Mouse (Mus musculus) gastrocnemius, postnatal 14 days (tissue): Measurements from ENCODE around the gene Tifab. TPM values are rescaled to one million over a fixed set of nuclear protein-coding genes. Genes with fewer than 3 reads are reported as not detected.
"Not testable (repeated sequence)": the region's sequence is repeated elsewhere in the genome, so short reads cannot be mapped to it uniquely, and the experiment has no call there.

ENCODE experiments used
- DNase-seq: peaks from one replicate; pipeline ENCODE4 v3.0.0; 2021; ENCODE audit warnings: mixed read lengths
- intact Hi-C: fragments of 180-260 bp; cut with DNase I; formaldehyde crosslinking; loops from one replicate; pipeline ENCODE4 v1.15.1; 2025; ENCODE audit warnings: low total_unique reads
- long read RNA-seq, 2 experiments: library from polyadenylated mRNA; stranded (forward); transcript quantifications; one replicate each; pipeline ENCODE4 v2.0.0; 2021
- total RNA-seq, 2 experiments: library from RNA; stranded (reverse); gene quantifications; 2 replicates each; pipeline ENCODE4 v1.2.3; 2021

Gene Tifab
- total RNA-seq = under 1 TPM; 0.31 to 0.44 TPM
- long read RNA-seq, experiment 1 = 0 reads
- long read RNA-seq, experiment 2 = 0 reads

DNA sequence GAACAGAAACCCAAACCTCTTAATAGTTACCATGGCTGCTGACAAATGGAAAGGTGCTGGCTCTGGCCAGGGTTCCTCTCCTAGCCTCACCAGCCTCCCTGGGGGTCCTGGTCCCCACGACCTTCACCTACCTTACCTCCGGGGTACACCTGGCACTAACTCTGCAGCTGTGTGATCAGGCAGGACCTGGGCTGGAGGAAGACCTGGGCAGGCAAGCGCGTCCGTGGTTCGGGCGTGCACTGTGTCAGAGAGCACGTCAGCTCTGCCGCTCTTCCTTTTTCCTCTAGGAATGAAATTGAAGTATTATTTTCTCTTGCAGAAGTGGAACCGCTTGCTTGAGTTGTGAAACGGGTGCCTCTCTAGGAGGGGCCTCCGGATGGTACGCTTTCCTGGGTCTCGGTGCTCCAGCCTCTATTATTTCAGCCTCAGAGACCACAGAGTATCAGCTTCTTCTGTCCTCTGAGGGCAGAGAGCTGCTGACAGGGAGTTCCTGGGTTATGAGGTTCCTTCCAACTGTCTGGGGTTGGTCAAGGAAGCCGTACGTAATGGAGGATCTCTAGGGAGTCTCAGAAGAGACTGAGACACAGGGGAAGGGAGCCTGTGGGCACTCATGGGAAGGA is at the start of gene Tifab:
Gene Tifab (minus strand): TSS at position 470 of the 620 bp plus-strand sequence.
- no peak for DNase-seq
- intact Hi-C loops = no loop called here

DNA sequence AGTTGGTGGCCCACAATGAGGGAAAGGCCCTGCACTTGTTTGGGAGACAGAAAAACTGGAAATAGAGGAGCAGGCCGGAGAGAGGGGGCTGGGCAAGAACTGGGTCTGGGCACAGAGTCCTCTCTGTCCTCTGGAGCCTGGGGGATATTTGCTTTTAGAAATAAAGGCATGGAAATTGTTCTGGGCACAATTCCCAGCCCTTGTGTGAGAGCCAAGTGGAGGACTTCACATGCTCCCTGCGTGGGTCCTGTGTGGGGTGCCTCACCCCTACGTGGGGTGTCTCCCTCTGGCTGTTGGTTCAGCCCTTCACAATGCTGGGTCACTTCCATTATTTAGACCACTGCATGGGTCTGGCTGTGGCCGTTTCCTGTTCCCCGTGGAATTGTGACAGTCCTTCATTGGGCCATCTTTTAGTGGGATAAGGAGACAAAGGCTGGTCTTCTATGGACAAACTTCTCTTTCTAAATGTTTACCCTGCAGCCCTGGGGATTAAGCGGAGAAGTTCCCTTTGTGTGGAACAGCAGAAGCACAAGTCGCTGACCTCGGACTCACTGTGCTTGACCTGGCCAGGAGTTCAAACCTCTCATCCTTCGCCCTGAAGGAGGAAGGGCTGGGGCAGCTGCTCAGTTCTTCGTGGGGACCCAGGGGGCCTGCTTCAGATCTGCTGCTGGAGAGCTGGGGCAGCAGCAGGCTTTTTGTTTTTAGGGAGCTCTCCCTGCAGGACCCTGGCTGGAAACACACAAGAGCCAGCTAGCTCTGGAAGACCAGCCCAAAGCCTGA is 47.7 kb upstream of the Tifab start:
- intact Hi-C loops = no loop called here
- DNase-seq = no peak

DNA sequence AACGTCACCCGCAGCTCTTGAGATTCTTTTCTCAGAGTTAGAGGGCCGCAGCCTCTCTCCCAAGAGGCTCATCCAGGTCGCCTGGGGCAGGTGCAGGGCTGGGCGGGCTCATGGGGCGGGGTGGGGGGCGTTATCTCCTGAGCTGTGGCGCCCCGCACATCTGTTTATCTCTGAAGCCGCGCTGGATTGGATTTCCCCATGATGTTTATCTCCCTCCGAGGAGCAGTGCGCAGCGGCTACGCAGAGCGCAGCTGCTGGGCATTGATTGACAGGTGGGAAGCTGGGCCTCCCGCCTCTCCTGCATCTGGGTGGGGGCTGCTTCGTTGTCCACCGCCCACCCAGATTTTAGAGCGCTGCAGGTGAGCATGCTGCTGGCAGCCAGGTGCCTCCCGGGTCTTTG is 44.9 kb upstream of the Tifab start:
- DNase-seq = no peak

DNA sequence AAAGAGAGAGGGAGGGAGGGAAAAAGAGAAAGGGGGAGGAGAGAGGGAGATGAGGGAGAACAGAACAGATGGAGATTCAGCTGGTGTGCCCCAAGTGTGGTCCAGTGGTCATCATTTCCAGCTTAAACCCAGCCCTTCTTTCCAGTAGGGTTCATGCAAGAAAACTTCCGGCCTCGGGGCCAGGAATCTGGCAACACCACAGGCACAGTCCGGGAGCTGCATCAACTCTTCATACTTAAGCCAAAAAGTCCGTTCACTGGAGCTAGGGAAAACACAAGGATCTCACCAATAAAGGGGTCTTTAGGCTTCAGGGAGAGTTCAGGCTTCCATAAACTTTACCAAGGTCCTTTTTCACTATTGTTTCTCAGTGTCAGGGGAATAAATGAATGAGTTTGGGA is 44.2 kb upstream of the Tifab start:
- DNase-seq = no peak

More for the DNA sequence above, 44.9 kb upstream of the Tifab start:
- intact Hi-C loops = no loop called here

DNA sequence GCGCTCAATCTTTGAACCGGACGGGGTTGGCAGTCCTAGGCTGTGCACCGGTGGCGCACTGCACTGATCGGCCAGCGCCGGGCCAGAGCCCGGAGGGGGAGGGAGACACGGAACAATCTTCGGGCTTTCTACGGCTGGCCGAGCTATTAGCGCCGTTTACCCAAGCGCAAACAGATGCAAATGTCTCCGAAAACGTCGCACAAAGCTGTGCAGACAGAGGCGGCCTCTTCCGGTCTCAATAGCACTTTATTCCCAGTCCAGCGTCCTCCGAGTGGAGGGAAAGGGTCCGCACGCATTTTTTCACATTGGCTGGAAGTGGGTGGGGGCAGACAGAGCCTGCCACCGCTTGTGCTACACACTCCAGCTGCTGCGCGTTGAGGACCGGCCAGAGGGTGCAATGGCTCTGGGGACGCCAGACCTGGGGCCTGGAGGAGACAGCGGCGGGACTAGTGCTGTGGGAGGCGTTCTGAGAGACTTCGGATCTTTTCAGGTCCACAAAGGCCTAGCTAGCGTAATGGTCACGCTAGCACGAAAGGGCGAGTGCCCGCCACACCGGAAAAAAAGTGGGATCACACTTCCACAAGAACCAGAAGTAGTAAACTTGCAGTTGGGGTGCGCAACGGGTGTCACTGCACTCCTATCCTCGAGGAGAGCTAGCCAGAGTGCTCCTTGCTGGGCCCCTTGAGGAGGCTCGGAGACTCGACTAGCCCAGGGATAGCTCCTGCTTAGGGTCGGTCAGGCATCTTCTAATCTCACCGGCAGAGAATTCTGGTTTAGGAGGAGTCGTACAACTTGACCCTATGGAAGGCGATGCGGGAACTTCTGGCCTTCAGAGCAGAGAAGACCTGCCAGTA is 43.5 kb upstream of the Tifab start:
- intact Hi-C loops = no loop called here
- DNase-seq = no peak

More for the DNA sequence above, 44.2 kb upstream of the Tifab start:
- intact Hi-C loops = no loop called here

DNA sequence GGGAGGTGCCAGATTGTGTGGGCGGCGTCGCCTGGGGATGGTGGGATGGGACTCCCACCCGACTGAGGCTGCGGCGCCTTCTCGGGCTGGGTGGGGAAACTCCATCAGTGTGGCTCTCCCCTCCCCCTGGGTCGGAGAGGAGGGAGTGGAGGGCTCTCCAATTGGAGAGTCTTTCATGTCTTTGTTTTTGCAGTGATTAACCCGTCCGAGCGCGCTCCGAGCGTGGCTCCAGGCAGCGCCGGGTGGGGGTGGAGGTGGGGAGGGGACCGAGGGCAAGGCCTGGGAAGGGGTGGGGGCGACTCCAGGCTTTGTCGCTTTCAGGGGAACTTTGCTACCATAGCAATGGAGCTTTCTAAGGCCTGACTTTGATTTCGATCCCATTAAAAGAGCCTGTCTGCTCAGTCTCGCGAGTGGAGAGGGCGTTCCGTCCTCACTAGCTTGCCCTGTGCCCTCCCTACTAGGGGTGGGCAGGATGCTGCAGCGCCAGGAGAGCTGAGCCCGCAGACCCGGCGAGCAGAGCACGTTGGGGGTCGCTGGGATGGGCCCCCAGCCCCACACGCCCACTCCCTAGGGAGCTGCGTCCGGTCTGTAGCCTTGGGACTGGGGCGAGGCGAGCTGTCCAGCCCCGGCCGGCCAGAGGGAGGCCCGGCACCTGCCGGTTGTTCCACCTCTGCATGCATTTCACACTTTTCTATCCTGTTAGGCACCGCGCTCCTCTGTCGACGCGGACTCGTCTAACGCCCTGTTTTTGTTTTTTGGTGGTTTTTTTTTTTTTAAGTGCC is 42.6 kb upstream of the Tifab start:
- DNase-seq = no peak
- intact Hi-C loops = no loop called here

DNA sequence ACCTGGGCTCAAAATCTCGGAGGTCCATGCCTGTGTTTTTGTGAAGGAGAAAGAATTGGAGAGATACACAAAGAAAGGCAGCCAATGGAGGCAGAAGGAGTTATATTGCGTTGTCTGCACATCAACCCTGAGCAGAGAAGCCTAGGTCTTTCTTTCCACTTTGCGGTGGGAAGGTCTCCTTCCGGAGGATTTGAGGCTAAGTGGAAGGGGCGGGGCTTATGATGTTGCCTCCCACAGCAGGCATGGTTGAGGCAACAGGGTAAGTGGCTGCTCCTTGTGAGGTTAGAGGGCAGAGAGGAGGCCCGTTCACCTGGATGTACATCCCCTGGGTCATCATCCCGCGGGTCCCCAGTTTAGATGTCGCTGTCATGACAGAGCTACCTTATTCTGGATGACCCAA is 40.6 kb upstream of the Tifab start:
- DNase-seq = no peak
- intact Hi-C loops = no loop called here

DNA sequence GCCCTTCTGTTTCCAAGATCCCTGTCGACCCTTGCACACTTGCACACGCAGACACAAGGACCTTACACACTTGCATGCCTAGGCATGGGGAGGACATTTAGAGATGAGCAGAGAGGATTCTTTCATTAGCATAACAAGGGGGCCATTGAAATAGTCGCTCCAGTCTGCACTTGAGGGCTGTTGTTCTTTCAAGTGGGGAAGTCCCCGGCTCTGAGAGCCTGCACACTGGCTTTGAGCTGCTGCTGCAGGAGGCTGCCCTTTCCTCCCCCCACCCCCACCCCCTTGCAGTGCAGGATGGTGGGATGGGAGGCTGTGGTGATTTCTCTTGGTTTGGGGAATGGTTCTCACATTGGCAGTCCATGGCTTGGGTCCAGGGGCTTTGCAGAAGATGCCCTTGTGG is 37.4 kb upstream of the Tifab start:
- no peak for DNase-seq
- intact Hi-C loops = no loop called here

DNA sequence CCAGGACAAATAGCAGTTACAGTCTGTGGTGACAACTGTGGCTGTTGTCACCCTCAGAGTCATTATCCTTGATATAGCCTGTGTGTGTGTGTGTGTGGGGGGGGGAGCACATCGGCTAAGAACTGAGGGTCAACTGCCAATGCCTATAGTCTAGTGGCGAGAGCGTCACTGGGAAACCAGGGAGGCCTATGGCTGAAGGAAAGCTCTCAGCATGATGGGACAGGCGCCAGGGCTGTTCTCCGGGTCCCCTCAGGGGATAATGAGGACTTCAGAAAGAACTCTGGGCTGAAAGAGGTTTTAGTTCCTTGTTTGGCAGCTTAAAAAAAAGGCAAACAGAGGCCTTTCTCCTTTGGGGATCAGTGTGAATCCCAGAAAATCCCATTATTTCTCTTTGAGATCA is 35.9 kb upstream of the Tifab start:
- no peak for DNase-seq
- intact Hi-C loops = no loop called here

DNA sequence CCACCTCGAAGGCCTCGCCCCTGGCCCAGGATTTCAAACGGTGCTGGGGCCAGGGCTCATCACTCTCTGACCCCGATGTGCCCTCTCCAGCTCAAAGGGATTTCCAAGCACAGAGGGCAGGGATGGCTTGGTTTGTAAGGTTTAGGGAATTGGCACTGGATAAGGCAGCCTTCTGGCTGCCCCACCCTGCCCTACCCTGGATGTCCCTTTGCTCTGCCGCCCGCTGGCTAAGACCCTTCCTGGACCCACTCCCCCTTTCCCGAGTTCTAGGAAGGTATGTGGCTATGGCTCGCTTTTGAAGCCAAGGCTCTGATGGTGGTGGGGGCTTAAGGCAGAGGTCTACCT is 30.4 kb upstream of the Tifab start:
- DNase-seq = no peak
- intact Hi-C loops = no loop called here

DNA sequence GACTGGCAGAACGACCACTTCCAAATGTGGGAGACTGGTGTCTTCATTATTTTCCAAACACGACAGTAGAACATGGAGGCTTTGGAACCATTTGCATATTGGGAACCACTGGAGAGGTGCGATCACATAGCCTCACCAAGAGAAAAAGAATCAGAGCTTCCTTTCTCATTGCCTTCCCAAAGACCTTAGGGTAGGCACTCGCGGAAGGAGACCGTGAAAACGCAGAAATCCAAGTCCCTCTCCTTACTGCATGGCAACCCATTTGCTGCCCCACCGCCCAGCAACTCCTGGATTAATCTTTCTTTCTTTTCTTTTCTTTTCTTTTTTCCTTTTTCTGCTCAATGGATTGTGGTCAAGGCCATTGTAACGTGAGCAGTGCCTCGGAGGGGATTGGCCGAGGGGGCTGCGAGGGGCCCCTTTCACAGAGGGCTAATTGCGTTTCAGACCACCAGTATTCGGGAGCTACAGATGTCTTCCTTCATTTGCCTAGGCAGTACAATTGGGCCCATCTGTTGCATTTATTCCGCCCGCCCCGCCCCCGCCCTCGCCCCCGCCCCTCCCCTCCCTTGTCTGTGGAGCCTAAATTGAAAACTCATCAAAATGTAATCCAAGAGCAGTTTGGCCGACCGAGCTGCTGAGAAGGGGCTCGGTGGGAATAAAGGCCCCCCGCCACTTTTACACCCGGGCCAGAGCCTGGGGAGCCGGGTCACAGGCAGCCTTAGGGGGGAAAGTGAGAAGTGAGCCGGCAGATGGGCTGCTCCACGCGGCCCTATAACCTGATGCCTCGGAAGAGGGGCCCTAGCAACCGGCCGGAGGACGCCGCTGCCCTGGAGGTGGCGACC is 29.8 kb upstream of the Tifab start:
- intact Hi-C loops = no loop called here
- DNase-seq = no peak

DNA sequence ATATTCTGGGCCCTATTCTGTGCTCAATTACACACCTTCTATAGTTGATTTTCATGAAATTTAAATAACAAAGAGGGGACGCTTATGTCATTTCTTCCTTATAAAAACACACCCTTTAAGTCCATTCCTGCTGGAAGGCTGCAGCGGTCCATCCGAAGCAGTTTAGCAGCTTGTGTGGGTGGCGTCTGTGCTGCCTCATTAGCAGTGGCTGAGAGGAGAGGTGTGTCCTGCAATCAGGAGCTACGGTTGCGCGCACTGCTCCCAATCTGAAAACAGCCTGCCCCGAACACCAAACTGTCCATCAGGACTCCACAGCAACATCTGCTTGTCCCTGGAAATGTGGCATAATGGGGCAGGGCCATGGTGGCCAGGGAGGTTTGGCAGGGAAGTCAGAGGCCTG is 20.8 kb upstream of the Tifab start:
- DNase-seq = no peak
- intact Hi-C loops = loop anchor here (2.0 to 5.0 kb wide), 2 partner anchors 67 to 228 kb away; partner anchors contain the start of gene Gm3045

DNA sequence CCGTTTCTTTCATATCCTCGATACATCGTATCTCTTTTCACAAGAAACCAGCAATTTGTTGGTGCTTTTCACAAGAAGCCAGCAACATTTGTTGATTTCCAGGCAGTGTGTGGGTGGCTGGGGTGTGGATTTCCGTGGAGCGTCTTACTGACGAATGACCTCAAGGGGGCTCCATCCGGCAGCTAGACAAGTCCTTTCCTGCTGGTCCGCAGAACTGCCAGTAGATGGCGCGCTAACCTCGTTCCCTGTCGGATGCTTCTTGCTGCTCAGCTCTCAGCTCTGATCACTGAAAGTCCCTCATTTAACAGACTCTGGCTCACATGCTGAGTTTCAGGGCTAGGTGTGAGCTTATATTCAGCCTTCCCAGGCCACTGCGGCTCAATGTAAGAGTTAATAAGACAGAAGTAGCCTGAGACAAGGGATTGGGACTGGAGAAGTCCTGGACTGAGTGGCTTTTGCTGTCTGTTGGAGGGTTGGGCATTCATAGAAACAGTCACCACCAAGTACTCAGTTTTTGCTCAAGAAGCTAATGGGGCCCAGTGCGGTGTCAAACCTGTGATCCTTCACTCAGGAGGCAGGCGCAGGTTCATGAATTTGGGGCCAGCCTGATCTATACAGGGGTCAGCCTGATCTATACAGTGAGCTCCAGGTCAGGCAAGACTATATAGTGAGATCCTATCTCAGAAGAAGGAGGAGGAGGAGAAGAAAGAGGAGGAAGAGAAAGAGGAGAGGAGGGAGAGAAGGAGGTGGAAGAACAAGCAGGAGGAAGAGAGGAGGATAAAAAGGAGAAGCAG is 19.0 kb upstream of the Tifab start:
- peak; percentile 89 for DNase-seq
- intact Hi-C loops = loop anchor here (2.0 to 5.0 kb wide), 2 partner anchors 69 to 230 kb away; partner anchors contain the start of gene Gm3045

DNA sequence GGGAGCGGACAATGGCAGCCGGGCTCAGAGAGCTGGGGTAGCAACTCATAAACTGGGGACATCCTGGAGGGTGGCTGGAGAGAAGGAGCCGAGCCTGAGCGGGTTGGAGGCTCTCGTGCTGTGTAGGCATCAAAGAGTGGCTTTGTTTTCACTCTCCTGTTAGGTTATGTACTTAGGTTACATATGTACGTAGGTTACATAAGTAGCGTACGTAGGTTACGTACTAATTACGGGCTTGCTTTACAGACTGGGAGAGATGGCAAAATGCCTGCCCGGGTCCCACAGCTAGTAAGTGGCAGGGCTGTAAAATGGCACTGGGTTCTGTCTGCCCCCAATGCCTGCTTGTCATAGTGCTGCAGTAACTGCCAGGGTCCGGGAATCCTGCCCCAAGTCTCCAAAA is 18.3 kb upstream of the Tifab start:
- intact Hi-C loops = loop anchor here (5.0 kb wide), 1 partner anchor 230 kb away; the partner anchor contains the start of gene Gm3045
- no peak for DNase-seq

DNA sequence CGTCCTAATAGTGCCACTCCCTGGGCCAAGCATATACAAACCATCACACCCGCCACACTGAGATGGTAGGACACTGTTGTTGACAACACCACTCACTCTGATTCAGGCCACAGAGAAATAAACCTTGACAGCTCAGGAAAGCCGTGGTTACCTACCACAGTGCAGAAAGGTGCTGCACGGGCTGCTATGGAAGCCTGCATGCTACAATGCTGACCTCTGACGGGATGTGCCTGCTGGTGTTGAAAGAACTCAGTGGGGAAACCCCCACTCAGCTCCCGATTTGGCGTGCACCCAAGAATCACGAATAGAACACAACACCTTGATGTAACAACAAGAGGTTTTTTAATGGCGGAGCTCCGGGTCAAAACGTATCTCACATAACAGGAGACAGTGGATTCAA is 17.1 kb upstream of the Tifab start:
- DNase-seq = not testable (repeated sequence)
- intact Hi-C loops = loop anchor here (5.0 kb wide), 1 partner anchor 231 kb away; the partner anchor contains the start of gene Gm3045

DNA sequence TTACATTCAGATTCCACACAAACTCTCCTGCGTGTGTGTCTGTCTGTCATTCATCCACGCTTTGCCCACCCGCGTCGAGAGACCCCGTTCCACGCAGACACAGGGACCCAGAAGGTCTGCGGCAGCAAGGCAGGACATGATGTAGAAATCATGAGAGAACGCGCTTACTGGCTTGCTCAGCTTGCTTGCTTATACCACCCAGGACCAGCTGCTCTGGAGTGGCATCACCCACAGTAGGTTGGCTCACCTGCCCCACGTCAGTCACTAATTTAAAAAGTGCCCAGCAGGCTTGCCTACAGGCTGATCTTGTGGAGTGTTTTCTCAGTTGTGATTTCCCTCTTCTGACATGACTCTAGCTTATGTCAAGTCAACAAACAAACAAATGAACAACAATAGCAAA is 15.5 kb upstream of the Tifab start:
- intact Hi-C loops, DNase-seq: not testable (repeated sequence)

DNA sequence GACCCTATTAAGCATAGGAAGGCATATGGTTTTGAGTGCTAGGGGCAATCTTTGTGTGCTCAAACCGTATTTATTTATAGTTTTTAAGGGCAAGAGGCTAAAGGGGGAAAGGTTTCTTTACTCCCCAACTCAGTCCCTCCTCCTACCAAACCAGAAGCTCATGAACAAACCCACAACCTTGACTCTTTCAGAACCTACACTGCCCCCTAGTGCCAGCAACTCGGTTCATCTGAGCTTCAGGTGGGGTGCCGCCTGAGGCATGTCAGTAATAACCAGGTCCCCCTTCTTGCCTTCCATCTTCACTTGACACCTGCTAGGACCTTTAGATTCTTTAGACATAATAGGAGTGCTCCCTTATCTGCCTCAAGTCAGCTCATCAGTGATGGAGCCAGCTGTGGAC is 12.5 kb upstream of the Tifab start:
- intact Hi-C loops = no loop called here
- DNase-seq = no peak

DNA sequence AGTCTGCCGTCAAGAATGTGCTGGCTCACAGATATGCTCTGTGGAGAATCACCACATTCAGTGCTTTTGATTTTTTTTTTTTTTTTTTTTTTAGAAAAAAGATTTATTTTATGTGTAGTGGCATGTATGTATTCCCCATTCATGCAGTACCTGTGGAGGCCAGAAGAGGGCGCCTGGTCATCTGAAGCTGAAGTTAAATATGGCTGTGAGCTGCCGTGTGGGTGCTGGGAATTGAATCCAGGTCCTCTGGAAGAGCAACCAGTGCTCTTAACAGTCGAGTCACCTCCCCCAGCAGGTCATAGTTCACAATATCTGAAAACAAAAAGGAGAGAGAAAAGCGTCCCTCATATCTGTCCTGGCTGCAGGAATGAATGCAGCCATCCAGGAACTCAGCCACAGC is 11.0 kb upstream of the Tifab start:
- intact Hi-C loops = no loop called here
- DNase-seq = no peak
